Mouse (Mus musculus): ENCODE data around the gene Rab12.

DNA sequence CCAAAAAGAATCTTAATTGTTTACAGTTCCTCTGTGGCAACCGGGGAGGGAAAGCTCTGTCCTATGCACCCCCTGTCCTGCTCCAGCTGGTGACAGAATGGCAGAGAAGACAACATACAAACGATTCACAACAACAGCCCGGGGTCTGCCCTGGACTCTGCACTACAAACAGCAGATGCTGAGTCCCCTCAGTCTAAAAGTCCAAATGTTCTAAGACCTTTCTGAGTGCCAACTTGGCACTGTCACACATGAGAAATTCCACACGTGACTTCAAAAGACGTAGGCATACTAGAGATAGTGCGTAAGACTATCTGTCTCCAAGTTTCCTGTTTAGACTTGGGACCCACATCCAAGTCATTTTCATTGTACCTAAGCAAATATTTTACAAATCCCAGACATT, 16.7 kb downstream of the Rab12 start:
- no peak for TF ChIP-seq CTCF (IDR thresholded peaks at IDR 0.05; ENCODE audit: low read depth, low read length)
- no peak for TF ChIP-seq GATA1 (IDR thresholded peaks at IDR 0.05; ENCODE audit: borderline replicate concordance, low read length)

Data from G1E (cell line).